Mouse (Mus musculus) retina, adult 2 months (tissue): ENCODE measurements around the gene Mpp2.

Source experiments
- DNase-seq: peaks from one replicate; pipeline ENCODE4 v3.0.0-alpha.2; 2012; ENCODE audit warnings: low read depth, low spot score

Mpp2 gene

DNA sequence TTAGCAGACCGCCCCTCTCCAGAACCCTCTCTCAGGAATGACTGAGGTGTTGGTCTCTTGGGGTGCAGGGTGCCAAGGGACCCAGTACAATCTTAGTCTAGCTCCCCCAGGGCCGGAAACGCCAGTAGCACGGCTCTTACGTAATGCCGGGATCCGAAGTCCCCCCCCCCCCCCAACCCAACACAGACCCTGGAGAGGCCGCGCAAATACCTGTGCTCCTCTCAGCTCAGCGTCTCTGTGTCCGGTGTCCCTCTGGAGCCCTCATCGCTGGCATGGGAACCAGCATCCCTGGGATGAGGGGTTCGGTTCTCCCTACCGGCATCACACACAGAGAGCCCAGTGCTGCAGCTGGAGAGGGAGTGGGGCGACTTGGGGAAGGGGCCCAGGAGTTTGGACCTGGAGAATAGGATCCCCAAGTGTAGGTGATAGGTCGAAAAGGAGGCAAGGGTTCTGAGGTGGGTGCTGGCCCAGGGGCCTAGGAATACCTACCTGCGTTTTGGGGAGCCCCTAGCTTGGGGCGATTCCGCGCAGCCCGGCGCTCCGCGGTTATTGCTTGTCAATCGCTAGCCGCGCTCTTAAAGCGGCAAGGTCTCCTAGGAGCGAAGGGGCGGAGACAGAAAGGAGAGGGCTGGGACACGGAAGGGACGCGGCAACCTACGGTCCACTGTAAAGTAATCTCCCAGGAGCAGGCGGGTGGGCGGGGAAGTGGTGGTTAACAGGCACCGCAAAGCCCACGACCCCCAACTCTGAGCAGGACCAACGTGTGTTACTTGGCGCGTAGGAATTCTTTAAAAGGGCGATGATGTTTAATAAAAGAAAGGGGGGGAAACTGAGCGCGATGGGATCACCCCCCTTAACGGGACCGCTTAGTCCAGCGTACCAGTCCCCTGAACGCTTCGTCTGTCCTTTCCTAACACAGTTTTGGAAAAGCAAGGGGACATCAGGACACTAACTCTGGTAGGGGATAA lies at the start of gene Mpp2:
TSS of gene Mpp2 (minus strand) at position 585 of the 968 bp plus-strand sequence.
- DNase-seq, result no peak

DNA sequence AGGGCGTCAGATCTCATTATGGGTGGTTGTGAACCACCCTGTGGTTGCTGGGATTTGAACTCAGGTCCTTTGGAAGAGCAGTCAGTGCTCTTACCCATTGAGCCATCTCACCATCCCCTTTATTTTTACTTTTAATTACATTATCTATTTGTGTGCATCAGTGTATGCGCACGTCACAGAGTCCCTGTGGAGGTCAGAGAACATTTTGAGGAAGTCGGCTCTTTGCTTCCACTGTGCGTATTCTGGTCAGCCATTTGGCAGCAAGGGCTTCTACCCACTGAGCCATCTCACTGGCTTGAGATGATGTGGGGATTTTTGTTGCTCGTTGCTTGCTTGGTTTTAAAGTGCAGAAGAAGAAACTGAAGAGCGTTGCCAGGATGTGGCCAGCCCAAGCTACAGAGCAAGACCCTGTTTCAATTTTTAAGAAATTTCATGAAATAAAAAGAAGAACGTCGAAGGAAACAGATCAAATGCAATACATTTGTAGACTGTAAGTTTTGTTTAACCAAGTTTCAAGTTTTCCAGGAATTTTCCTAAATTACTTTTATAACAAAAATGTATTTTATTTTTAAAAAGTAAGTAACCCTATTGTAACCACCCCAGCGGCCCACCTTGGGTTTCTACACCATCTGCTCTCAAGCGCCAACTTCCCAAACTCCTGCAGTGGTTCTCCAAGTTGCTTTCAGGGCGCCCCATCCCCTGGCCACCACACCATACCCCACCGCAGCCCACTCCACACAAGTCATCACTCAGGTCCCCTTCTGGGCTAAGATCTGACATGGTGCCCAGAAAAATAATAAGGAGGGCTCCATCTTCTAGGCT lies 49.5 kb upstream of the Mpp2 start:
- DNase-seq, result no peak

DNA sequence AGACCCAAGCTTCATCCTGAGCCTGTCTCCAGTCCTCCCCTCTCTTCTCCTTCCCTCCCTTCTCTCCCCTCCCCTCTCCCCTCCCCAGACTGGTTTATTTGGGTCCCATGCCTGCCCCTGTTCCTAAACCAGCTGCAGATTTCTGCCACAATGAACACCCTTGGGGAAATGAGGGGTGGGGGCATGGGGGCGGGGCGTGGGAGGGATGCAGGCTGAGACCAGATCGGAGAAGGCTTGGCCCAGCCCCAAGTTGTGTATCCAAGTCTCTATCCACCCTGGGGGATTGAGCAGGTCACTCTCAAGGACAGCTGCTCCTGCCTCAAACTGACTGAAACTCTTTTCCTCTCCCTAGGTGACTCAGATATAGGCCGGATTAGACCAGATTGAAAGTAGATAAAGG lies 46.2 kb upstream of the Mpp2 start:
- no peak for DNase-seq

DNA sequence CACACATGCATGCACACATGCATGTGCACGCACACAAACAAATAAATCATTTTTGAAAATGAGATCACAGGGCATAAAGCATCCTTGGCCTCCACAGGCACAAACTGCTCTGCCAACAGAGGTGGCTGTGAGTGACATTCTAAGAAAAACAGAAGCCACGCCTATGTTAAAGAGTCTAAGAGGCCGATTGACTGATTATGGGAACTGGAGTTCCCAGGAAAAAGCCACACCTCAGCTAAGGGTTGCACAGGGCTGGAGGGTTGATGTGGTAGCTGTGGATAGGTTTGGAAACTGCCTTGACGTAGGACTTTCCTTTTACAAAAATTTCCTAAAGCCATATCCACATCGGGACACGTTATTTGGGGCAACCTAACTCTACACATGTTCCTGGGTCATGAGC lies 29.1 kb upstream of the Mpp2 start:
- no peak for DNase-seq

DNA sequence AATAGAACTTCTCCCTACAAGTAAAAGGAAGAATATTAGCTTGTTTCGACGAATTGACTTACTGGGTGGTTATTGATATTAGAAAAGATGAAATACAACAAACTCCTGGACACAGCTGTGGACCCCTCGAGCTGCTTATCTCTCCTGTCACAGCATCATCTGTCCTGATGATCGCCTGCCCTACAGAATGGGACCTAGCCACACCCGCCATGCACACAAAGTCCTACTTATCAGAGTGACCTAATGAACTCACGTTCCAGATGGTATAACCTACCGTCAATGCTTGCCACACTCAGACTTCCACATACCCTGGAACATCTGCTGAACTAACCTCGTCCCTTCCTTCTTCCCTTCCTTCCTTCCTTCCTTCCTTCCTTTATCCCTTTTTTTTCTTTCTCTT lies 27.9 kb upstream of the Mpp2 start:
- DNase-seq, result no peak

DNA sequence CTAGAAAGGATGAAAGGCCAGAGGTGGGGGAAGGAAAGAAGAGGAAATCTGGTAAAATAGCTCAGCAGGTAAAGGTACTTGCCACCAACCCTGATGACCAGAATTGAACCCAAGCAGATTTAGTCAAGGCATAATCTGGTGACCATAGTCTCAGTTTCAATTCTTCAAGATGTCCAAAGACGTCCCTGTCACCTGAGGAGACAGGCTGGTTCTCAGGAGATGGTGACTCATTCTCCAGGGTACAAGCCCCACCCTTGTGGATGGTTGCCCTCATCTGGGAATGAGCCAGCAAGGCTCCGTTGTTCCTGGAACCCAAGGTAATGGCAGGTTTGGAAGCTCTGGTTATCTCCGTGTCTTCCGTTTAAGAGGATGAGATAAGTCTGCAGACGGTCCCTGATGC lies 23.3 kb upstream of the Mpp2 start:
- no peak for DNase-seq

DNA sequence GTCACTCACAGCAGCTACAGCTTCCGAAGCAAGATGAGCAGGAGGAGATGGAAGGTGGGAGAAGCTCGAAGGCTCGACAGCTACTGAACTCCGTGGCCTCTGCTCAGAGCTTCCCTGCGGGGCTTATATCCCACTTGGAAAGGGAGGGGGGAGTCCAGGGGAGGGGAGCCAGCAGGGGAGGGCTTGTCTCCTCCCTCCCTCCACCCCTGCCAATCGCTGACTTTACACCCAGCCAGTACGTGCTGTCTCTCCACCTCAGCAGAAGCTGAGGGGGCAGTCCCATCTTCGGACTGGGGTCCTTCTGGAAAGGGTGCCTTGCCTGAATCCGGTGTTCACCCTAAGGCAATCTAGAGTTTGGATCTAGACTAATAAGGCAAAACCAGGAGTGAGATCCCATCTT lies 19.4 kb upstream of the Mpp2 start, which contains the start of gene Pyy:
TSS of gene Pyy (minus strand) at position 101 of the 400 bp plus-strand sequence.
- no peak for DNase-seq

DNA sequence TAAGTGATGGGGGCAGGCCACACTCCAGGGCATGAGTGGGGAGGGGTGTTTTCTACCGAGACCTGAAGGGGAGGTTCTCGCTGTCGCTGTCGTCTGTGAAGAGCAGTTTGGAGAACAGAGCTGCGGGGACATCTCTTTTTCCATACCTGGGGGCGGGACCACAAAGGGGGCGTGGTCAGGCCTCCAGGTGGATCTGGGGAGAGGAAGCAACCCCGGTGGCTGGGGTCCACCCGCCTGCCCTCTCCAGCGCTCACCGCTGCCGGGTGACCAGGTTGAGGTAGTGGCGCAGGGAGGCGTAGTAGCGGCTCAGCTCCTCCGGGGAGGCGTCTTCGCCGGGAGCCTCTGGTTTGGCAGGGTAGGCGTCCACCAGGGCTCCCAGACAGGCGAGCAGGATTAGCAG lies 18.6 kb upstream of the Mpp2 start:
- no peak for DNase-seq

DNA sequence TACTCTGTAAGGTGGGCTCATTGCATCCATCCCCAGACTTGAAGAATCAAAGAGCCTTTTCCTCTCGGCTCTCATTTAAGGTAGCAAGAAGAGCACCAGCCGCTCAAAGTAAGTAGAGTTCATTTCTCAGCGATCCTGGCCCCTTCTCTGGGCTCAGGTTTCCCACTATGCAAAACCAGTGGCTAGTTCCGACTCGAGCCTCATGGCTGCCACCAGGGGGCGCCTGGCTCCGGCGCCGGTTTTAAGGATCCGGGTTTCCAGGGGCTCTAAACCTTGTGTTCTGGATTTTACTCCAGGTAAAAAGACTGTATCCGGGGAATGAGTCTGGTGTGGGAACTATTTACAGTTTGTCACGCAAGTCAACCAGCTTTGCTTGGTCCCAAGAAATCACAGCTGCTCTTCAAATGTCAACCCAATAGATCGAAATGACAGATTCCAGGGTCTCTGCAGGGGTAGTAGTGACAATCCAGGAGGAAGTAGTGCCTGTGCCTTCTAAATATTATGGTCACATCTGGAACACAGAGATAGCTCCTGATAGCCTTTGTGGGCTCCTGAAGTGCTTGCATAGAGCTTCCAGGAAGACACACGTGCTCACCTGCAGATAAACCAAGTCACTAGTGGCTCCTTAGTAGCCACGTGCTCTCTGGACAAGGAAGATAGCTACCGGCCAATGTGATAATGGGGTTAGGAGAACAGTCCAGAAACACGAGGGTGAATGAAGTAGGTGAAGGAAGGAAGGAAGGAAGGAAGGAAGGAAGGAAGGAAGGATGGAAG lies 14.4 kb upstream of the Mpp2 start:
- DNase-seq, result no peak

DNA sequence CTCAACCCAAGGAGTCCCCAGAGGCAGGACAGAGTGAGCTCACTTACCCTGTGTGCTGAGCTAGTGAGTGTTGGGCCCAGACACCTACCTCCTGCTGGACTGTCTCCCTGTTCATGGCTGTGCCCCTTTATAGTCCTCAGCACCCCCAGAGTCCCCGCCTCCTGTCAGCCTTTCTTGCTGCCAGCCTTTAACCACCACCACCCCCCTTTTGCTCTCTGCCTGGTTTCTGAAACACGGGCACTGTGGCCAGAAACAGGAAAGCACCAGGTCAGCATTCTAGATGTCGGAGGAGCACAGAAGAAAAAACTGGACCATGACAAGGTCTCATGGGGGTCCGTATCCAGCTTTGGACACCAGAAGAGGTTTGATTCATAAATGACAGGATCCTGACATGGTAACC lies 12.9 kb upstream of the Mpp2 start, which contains the start of gene Ppy:
TSS of gene Ppy (minus strand) at position 101 of the 400 bp plus-strand sequence.
- DNase-seq, result no peak

DNA sequence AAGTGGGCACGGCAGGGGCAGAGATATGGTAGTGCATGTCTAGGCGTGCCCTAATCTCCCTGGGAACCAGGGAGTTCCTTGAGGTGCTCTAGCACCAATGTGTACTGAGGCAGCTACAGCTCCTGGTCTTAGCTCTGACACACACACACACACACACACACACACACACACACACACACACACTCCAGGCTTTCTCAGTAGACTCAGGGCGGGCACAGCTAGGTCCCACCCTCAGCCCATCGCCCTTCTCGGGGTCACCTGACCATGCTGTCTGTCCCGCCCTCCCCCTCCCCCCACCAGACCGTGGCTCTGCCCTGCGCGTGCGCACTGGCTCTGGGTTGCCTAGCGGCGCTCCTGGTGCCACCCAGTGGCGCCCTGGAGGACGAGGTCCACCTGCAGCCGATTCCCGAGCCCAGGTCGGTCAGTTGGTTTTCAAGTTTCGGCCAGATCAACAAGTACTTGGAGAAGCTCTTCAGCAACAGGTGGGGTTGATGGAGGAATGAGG lies 8.6 kb upstream of the Mpp2 start:
- DNase-seq, result no peak

DNA sequence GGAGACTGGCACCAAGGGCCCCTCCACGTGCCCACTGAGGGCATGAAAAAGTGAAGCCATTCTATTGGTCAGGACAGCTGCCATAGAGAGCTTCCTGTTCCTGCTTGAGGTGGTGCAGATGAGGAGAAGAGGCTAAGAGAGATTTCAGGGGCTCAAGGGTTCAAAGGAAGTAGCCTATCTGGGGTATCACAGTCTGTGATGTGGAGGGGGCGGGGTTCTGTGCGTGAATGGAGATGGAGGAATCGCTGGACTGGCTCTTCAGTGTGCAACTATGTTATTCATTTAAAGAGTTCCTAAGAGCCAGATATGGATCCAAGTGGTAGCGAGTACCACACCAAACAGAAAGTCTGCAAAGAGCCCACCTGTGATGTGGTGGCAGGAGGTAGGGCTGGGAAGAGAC lies 8.1 kb upstream of the Mpp2 start:
- no peak for DNase-seq

DNA sequence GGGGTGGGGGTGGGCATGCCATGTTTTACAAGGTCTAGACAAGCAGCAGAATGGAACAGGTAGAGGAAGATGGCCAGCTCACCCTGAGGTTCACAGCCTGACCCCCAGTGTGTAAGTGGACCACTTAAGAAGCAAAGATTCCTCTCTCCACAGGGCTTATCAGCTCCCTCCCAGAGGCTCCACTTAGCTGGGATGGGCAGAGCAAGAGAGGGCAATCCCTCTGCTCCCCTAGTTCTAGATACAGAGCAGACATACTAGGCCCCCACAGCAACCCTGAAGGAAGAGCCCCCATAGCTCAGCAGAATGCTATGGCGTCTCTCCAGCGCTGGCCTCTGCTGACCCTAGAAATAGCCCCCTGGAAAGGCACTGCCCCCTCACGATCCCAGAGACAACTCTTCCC lies 7.4 kb upstream of the Mpp2 start:
- no peak for DNase-seq

DNA sequence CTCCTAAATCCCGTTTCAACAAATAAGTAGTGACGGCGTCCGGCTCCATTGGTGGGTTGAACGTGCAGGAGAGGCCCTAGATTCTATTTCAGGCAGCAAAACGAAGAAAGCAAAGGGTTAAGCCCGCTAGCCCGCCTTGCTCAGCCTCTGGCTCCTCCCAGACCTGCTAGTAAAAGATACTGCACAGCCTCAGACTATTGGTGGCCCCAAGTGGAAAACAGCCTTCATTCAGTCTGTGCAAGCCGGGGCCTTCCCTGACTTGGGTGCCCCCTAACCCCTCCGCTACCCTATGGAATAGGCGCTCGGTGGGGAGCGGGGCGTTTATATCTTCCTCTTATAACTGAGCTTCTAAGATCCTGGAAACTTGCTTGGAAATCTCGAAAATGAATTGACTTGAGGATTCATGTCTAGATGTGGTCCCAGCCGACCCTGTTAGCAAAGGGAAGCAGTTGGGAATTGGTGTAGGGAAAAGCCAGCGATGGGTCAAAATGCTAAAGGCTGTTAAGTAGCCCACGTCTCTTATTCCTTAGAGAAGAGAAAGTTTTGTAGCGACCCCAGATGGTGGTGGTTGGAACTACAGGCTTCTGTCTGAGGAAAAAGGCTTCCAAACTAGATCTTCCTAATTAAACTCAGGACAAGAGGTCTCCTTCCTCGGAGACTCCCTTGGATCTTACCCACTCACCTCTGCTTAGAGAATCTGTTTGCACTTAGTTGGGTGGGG lies 933 bp upstream of the Mpp2 start:
- no peak for DNase-seq

DNA sequence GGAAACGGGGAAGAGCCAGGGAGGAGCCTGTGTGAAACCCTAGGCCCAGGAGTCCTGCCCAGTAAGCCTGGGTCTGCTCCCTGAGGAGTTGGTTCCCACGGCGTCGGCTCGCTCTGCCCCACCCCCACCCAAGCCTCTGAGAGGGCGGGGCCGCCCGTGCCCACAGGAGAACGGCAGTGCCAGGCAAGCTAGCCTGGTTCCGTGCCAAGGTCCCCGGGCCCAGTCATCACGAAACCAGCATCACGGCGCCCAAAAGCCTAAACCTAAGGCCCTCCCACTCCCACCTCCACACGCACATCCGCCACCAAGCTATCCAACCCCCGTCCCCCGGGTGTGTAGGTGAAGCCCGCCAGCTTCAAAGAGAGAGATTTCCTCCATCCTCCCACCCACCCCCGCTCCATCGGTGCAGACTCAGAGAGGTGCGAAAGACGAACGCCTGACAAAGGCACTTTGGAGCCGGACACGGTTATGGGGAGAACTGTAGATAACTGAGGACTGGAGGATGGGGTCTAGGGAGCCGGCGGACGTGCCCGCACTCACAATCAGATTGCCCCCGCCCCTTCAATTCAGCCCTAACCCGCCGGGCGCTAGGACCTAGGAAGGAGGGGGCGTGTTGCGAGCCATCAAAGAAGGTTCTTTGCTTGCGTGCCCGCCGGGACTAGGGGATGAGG lies 1.1 kb downstream of the Mpp2 start:
- DNase-seq, result no peak

DNA sequence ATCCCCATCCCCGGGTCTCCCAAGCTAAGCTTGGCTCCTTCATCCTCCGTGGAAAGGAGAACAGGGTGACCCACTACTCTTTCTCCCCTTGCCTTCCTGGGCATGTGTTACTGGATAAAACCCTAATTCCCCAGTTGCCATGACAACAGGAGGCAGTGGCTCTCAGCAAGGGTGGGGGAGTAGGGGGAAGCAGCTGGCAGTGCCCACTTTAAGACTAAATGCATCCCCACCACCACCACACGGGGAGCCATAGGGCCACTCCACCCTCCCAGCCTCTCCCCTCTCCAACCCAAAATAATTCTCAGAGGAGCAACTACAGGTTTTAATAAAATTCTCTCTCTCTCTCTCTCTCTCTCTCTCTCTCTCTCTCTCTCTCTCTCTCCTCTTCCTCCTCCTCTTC lies 2.0 kb downstream of the Mpp2 start:
- DNase-seq, result no peak

DNA sequence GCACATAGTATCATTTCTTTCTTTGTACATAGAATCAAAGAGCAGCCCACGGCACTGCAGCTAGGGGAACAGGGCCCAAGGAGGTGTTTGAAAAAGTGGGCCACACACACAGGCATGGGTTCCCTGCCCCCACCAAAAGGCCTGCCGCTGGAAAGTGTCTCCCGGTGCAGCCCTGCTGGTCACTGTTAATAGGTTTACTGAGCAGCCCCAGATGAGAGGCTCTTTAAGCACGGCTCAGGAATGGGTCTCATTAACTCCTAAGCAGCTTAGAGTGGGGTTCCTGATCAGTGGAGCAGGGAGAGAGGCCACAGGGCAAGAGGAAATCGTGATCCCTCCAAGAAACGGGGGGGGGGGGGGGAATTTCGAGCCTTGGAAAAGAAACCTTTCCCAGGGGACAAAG lies 4.2 kb downstream of the Mpp2 start:
- no peak for DNase-seq

DNA sequence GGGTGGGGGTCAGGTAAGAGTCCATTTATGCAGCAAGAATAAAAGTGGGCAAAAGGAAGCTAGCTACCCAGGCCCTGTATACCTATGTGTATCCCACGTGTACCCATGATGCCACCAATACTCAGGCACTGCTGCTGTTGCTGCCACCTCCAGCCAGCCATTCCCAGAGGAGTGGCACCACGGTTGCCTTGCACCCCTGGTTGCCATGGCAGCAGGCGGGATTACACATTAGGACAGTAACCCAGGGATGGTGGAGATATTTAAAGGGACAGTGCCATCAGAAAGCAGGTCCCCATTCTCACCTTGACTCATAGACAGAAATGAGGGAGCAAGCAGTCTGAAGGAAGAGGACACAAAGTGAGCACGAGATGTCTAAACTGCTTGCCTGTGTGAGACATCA lies 5.1 kb downstream of the Mpp2 start:
- DNase-seq, result no peak

DNA sequence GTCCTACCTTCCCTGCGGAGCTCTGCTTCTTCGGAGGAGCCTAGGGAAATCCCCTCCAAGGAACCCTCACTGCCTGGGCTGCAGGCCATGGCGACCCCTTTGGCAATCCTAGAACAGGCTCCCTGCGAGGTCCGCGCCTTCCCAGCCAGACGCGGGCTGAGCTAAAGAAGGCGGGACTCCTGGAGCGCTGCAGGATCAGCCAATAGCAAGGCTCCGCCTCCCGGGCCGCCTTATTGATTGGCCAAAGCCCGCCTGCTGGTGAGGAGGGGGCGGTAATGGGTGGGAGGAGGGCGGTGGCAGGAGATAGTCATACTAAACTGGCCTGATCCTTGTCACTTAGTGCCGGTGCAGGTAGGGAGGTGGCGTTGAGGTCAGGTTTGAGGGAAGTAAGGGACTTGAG lies 6.0 kb downstream of the Mpp2 start:
- DNase-seq, result no peak

DNA sequence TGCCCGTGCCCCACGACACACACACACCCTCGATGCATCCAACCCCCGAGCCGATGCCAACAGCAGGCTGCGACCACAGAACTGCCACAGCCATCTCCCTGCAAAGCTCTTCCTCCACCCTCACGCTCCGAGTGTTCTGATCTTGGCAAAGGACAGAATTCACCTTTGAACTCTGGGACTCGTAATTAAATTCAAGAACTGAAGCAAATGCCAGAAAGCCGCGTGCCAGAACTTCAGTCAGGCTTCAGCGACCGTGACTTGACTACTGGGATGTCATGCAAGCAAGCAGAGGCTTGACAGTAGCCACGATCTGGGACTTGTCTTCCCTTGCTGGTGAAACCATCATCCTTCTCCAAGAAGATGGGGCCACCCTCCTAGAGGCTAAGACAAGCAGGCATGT lies 14.6 kb downstream of the Mpp2 start:
- DNase-seq, result no peak
